Mouse (Mus musculus): ENCODE results near the gene Clcc1. TPM values are rescaled to one million over a fixed set of nuclear protein-coding genes. Genes with fewer than 3 reads are reported as not detected.

Gene Clcc1
- polyA plus RNA-seq, 1 experiment from 2014 or later: 41.8 TPM

Other genes with a start within 250 kb of the Clcc1 start
- 37.6 and 44.1 TPM in 2 replicates for gene Celsr2, start 238.4 kb upstream of the Clcc1 start, polyA plus RNA-seq (2015; fragmentation: Nextera tagmentation; extraction: Ambion mirVana)
- gene Sars, start 208.7 kb upstream of the Clcc1 start, polyA plus RNA-seq (2015; fragmentation: Nextera tagmentation; extraction: Ambion mirVana): 210 and 223 TPM in 2 replicates
- 0.42 TPM in 1 of 2 replicates, not detected in the other for gene 1700013F07Rik, start 119.8 kb upstream of the Clcc1 start, polyA plus RNA-seq (2015; fragmentation: Nextera tagmentation; extraction: Ambion mirVana)
- 6.9 and 10.6 TPM in 2 replicates for gene 5330417C22Rik, start 117.4 kb upstream of the Clcc1 start, polyA plus RNA-seq (2015; fragmentation: Nextera tagmentation; extraction: Ambion mirVana)
- 57.2 and 58.4 TPM in 2 replicates for gene Tmem167b, start 91.4 kb upstream of the Clcc1 start, polyA plus RNA-seq (2015; fragmentation: Nextera tagmentation; extraction: Ambion mirVana)
- 71.4 and 76.0 TPM in 2 replicates for gene Taf13, start 82.2 kb upstream of the Clcc1 start, polyA plus RNA-seq (2015; fragmentation: Nextera tagmentation; extraction: Ambion mirVana)
- gene Wdr47, start 62.6 kb upstream of the Clcc1 start, polyA plus RNA-seq (2015; fragmentation: Nextera tagmentation; extraction: Ambion mirVana): 78.2 and 85.0 TPM in 2 replicates
- 31.3 and 38.1 TPM in 2 replicates for gene Gpsm2, start 68.4 kb downstream of the Clcc1 start, polyA plus RNA-seq (2015; fragmentation: Nextera tagmentation; extraction: Ambion mirVana)
- 0.10 TPM in 1 of 2 replicates, not detected in the other for gene Aknad1, start 85.7 kb downstream of the Clcc1 start, polyA plus RNA-seq (2015; fragmentation: Nextera tagmentation; extraction: Ambion mirVana)
- gene Stxbp3, start 186.6 kb downstream of the Clcc1 start, polyA plus RNA-seq (2015; fragmentation: Nextera tagmentation; extraction: Ambion mirVana): 15.9 and 19.2 TPM in 2 replicates
- gene Fndc7, start 236.1 kb downstream of the Clcc1 start, polyA plus RNA-seq (2015; fragmentation: Nextera tagmentation; extraction: Ambion mirVana): 0.28 TPM in 1 of 2 replicates, not detected in the other

All from neural tube, embryonic 13.5 days (tissue).